Mouse (Mus musculus): Measurements from ENCODE around the gene Marc2.

GRCm38 (mm10) chr1:184846092-184846750 lies at the start of gene Marc2:
- no peak for TF ChIP-seq MAX (IDR thresholded peaks at IDR 0.05; ENCODE audit: low read depth)
- TF ChIP-seq E2F4 (IDR thresholded peaks at IDR 0.05; ENCODE audit: insufficient read depth) = no peak
- TF ChIP-seq POLR2A (IDR thresholded peaks at IDR 0.05; ENCODE audit: insufficient read length, low read depth) = no peak
- TF ChIP-seq MYOG (IDR thresholded peaks at IDR 0.05; ENCODE audit: control insufficient read depth in 1 of 3, insufficient read depth in 1 of 3, insufficient read length in 2 of 3, low read depth in 2 of 3) = no peak
- no peak for TF ChIP-seq USF1 (IDR thresholded peaks at IDR 0.05; ENCODE audit: low read depth)
- TF ChIP-seq SRF (IDR thresholded peaks at IDR 0.05; ENCODE audit: control insufficient read depth, insufficient read length, low read depth) = no peak
- TF ChIP-seq TCF12 (IDR thresholded peaks at IDR 0.05; ENCODE audit: insufficient read depth, poor library complexity, severe bottlenecking) = no peak
- no peak for TF ChIP-seq TCF3 (IDR thresholded peaks at IDR 0.05; ENCODE audit: insufficient read length, low read depth)
- TF ChIP-seq POLR2AphosphoS2 (IDR thresholded peaks at IDR 0.05; ENCODE audit: insufficient read length, low read depth) = no peak

All from myocyte (in vitro differentiated cells).